Mouse (Mus musculus) MEL (cell line): ENCODE measurements at regions not wholly inside any gene's neighbourhood (a gene's known extent, or its start where the extent isn't known, plus 50 kb on each side); places are given as distances from the start of the nearest gene placed in this dataset.

Source experiments
- CTCF ChIP-seq, 3 experiments: IDR thresholded peaks in 2 of 3; conservative IDR thresholded peaks in 1 of 3; 2 replicates each; pipeline ENCODE4 v1.5.1; 2011 to 2012; ENCODE audit warnings: low read length in 3 of 3, low read depth in 2 of 3, mild to moderate bottlenecking in 2 of 3, improper control_type of control experiment in 1 of 3, inconsistent platforms in 1 of 3, mixed read lengths in 1 of 3, moderate library complexity in 1 of 3; ENCODE audit not compliant: control insufficient read depth in 1 of 3, insufficient read depth in 1 of 3, poor library complexity in 1 of 3, severe bottlenecking in 1 of 3
- GATA1 ChIP-seq: IDR thresholded peaks from 2 replicates; pipeline ENCODE4 v1.6.1; 2011; ENCODE audit warnings: low read depth, low read length, improper control_type of control experiment
- POLR2AphosphoS2 ChIP-seq: IDR thresholded peaks from 2 replicates; pipeline ENCODE4 v1.6.1; 2011; ENCODE audit warnings: low read length, improper control_type of control experiment
- TAL1 ChIP-seq: IDR thresholded peaks from 2 replicates; pipeline ENCODE4 v1.6.1; 2012; ENCODE audit warnings: mild to moderate bottlenecking, inconsistent platforms, low read length, moderate library complexity, mixed read lengths
- USF1 ChIP-seq: IDR thresholded peaks from 2 replicates; pipeline ENCODE4 v1.6.1; 2014; ENCODE audit warnings: low read depth, mild to moderate bottlenecking, inconsistent platforms, low read length, improper control_type of control experiment, moderate library complexity

DNA sequence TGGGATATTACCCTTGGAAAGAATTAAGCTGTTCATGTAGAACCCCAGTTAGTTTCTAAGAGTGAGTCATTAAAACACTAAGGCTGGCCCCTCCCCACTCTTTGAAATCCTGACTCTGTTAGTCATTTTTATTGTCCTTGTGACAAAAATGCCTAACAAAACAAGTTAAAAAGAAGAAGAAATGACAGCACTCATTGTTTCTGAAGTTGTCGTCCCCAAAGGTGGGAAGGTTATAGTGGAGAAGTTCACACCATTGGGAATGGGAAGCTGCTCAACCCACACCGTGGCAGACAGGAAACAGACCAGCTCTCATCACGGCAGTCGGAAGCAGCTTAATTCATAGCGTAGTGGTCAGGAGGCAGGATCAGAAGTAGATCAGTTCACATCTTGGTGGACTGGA lies 128.4 kb upstream of the Auts2 start:
- TF ChIP-seq CTCF (IDR thresholded peaks at IDR 0.05 in 2 of 3, conservative IDR thresholded peaks at IDR 0.05 in 1 of 3; ENCODE audit: control insufficient read depth in 1 of 3, insufficient read depth in 1 of 3, low read depth in 2 of 3, low read length in 3 of 3, poor library complexity in 1 of 3, severe bottlenecking in 1 of 3): no peak
- TF ChIP-seq POLR2AphosphoS2: no peak
- no peak for TF ChIP-seq USF1
- no peak for TF ChIP-seq TAL1
- TF ChIP-seq GATA1: no peak
